In genomic region chr3:85880687-85881086, GRCm38 (mm10) we compare ENCODE assay signal across 9 mouse cellular contexts. TPM values are rescaled to one million over a fixed set of nuclear protein-coding genes. Genes with fewer than 3 reads are reported as not detected.
A peak's percentile ranks its signal among the peaks of the same experiment; 100 is the strongest.
DNase-seq lines count a peak whose midpoint lies in the region; ATAC-seq and TF ChIP-seq lines count a peak whose summit lies in the region.
"Had no signal": no experiment of that assay in that cellular context is flagged by ENCODE, and none has a peak within 500 bp of the region (broad histone marks: within the 10 kb centered on the region; RNA-seq: fewer than 3 reads in every experiment).

No protein-coding gene starts in this region.

- no peaks in the 10 kb centered on the region for H3K36me3 ChIP-seq in liver, postnatal 0 days (replicated peaks; ENCODE audit: insufficient read depth, low read length)
- no peaks in the 10 kb centered on the region for H3K36me3 ChIP-seq in liver, embryonic 13.5 days
- no peaks in the 10 kb centered on the region for H3K36me3 ChIP-seq in forebrain, embryonic 14.5 days (ENCODE audit: control insufficient read depth, insufficient read depth, low read length)
- H3K36me3 ChIP-seq: liver, embryonic 15.5 days had no signal

- H3K9ac ChIP-seq in liver, postnatal 0 days (replicated peaks) = no peak overlapping the region
- no peak overlapping the region for H3K9ac ChIP-seq in liver, embryonic 13.5 days
- H3K9ac ChIP-seq in forebrain, embryonic 14.5 days (ENCODE audit: low read length) = no peak overlapping the region
- H3K9ac ChIP-seq: liver, embryonic 15.5 days had no signal

- no peaks in the 10 kb centered on the region for H3K9me3 ChIP-seq in liver, postnatal 0 days (ENCODE audit: low read length)
- no peaks in the 10 kb centered on the region for H3K9me3 ChIP-seq in liver, embryonic 13.5 days (replicated peaks)
- H3K9me3 ChIP-seq in forebrain, embryonic 14.5 days (replicated peaks; ENCODE audit: control insufficient read depth, low read length) = no peaks in the 10 kb centered on the region
- H3K9me3 ChIP-seq: liver, embryonic 15.5 days had no signal

- DNase-seq in liver = peak; percentile 38
- DNase-seq in liver, postnatal 0 days = no peak
- peak; percentile 62 for DNase-seq in adrenal gland, adult 8-10 months
- peak; percentile 35 for DNase-seq in liver, embryonic 13.5 days
- DNase-seq in urinary bladder, postnatal 25 days (ENCODE audit: low spot score) = peak; percentile 51
- no peak for DNase-seq in retina, embryonic 14.5 days (ENCODE audit: low spot score)
- no peak for DNase-seq in frontal cortex, postnatal 14 days (ENCODE audit: low spot score in 2 of 2)
- DNase-seq in forebrain, embryonic 14.5 days (ENCODE audit: low spot score) = no peak

- no peak for TF ChIP-seq EP300 in liver, postnatal 0 days (IDR thresholded peaks at IDR 0.05; ENCODE audit: low read depth)

- no peak overlapping the region for H3K27ac ChIP-seq in liver, postnatal 0 days (ENCODE audit: low read depth)
- H3K27ac ChIP-seq in liver, embryonic 13.5 days = no peak overlapping the region
- H3K27ac ChIP-seq in forebrain, embryonic 14.5 days (ENCODE audit: low read depth, low read length) = no peak overlapping the region
- H3K27ac ChIP-seq: liver, embryonic 15.5 days had no signal

- H3K27me3 ChIP-seq in liver, postnatal 0 days (ENCODE audit: insufficient read depth, low read length) = no peaks in the 10 kb centered on the region
- H3K27me3 ChIP-seq in liver, embryonic 13.5 days = peaks cover 16% of the 10 kb centered on the region
- no peaks in the 10 kb centered on the region for H3K27me3 ChIP-seq in forebrain, embryonic 14.5 days (replicated peaks; ENCODE audit: control insufficient read depth, insufficient read depth, low read length)

- TF ChIP-seq CTCF in liver, postnatal 0 days (IDR thresholded peaks at IDR 0.05; ENCODE audit: low read depth) = no peak

- H3K4me3 ChIP-seq in liver, postnatal 0 days (ENCODE audit: low read depth, low read length) = no peak overlapping the region
- no peak overlapping the region for H3K4me3 ChIP-seq in liver, embryonic 13.5 days (replicated peaks)
- no peak overlapping the region for H3K4me3 ChIP-seq in forebrain, embryonic 14.5 days (ENCODE audit: low read depth, low read length)
- H3K4me3 ChIP-seq: liver, embryonic 15.5 days had no signal

- ATAC-seq in liver, postnatal 0 days = no peak
- ATAC-seq in liver, embryonic 13.5 days (ENCODE audit: low read depth) = peak; percentile 75; the same call in 1 of the 2 replicates
- ATAC-seq in forebrain, embryonic 14.5 days = no peak

- WGBS in liver, postnatal 0 days (ENCODE audit: insufficient replicate concordance) = 69% methylated on average over 2 of the region's 2 CpGs
- WGBS in liver, embryonic 13.5 days (ENCODE audit: insufficient replicate concordance) = 62% methylated on average over 2 of the region's 2 CpGs
- WGBS in forebrain, embryonic 14.5 days = 97% methylated on average over 2 of the region's 2 CpGs

- H3K4me1 ChIP-seq in liver, postnatal 0 days (ENCODE audit: insufficient read depth) = no peaks in the 10 kb centered on the region
- peaks cover 5% of the 10 kb centered on the region; the same call in 1 of the 2 replicates for H3K4me1 ChIP-seq in liver, embryonic 13.5 days (replicated peaks)
- H3K4me1 ChIP-seq in forebrain, embryonic 14.5 days (ENCODE audit: control insufficient read depth, insufficient read depth, low read length) = no peaks in the 10 kb centered on the region

- no peak overlapping the region for H3K4me2 ChIP-seq in liver, postnatal 0 days (ENCODE audit: low read depth, low read length)
- H3K4me2 ChIP-seq in liver, embryonic 13.5 days = no peak overlapping the region
- no peak overlapping the region for H3K4me2 ChIP-seq in forebrain, embryonic 14.5 days (ENCODE audit: low read length)
- H3K4me2 ChIP-seq: liver, embryonic 15.5 days had no signal

RNA-seq across cellular contexts. Expression of gene Glt28d2, which starts 6.6 kb away (rescaled TPM):
- polyA plus RNA-seq in liver, postnatal 0 days (2015; fragmentation: Nextera tagmentation; extraction: Ambion mirVana) = 0.48 and 0.56 TPM in 2 replicates
- 1 to 10 TPM; 1.9 to 3.7 (median 2.8) TPM for total RNA-seq in adrenal gland, adult 8-10 months (2022)
- 0.09 and 0.17 TPM in 2 replicates for polyA plus RNA-seq in liver, embryonic 13.5 days (2015; fragmentation: Nextera tagmentation; extraction: Ambion mirVana)
- 0.57 and 0.72 TPM in 2 replicates for polyA plus RNA-seq in forebrain, embryonic 14.5 days (2014; fragmentation: Nextera tagmentation; extraction: Ambion mirVana)

RNA-seq across cellular contexts. Expression of gene Gm37240, which starts 6.6 kb away (rescaled TPM):
- polyA plus RNA-seq in liver, postnatal 0 days (2015; fragmentation: Nextera tagmentation; extraction: Ambion mirVana) = 0.49 and 0.72 TPM in 2 replicates
- total RNA-seq in adrenal gland, adult 8-10 months (2022) = 1 to 10 TPM; 5.4 to 9.8 (median 7.2) TPM
- polyA plus RNA-seq in liver, embryonic 13.5 days (2015; fragmentation: Nextera tagmentation; extraction: Ambion mirVana) = 0.21 TPM in 1 of 2 replicates, not detected in the other
- polyA plus RNA-seq in forebrain, embryonic 14.5 days (2014; fragmentation: Nextera tagmentation; extraction: Ambion mirVana) = 1.1 and 1.3 TPM in 2 replicates

Comparison
In these comparisons a context has a peak if more than half of its experiments do, and no peak if none do; other contexts are left out.
1. DNase-seq: peak in liver (single experiment), adrenal gland, adult 8-10 months (single experiment), liver, embryonic 13.5 days (single experiment) and urinary bladder, postnatal 25 days (single experiment); none in liver, postnatal 0 days (single experiment), retina, embryonic 14.5 days (single experiment), frontal cortex, postnatal 14 days (0 of 2) and forebrain, embryonic 14.5 days (single experiment).